Mouse (Mus musculus) MEL (cell line): ENCODE measurements around the gene Adamts4.

Experiments used
- CHD2 ChIP-seq: IDR thresholded peaks from 2 replicates; pipeline ENCODE4 v1.6.1; 2011; ENCODE audit warnings: low read length, improper control_type of control experiment
- CTCF ChIP-seq, 3 experiments: IDR thresholded peaks in 2 of 3; conservative IDR thresholded peaks in 1 of 3; 2 replicates each; pipeline ENCODE4 v1.5.1; 2011 to 2012; ENCODE audit warnings: low read length in 3 of 3, low read depth in 2 of 3, mild to moderate bottlenecking in 2 of 3, improper control_type of control experiment in 1 of 3, inconsistent platforms in 1 of 3, mixed read lengths in 1 of 3, moderate library complexity in 1 of 3; ENCODE audit not compliant: control insufficient read depth in 1 of 3, insufficient read depth in 1 of 3, poor library complexity in 1 of 3, severe bottlenecking in 1 of 3
- ELF1 ChIP-seq: IDR thresholded peaks from 2 replicates; pipeline ENCODE4 v1.6.1; 2014; ENCODE audit warnings: low read depth, mild to moderate bottlenecking, inconsistent platforms, low read length, improper control_type of control experiment, moderate library complexity
- HCFC1 ChIP-seq: IDR thresholded peaks from 2 replicates; pipeline ENCODE4 v1.6.1; 2012; ENCODE audit warnings: low read depth, mild to moderate bottlenecking, inconsistent platforms, low read length, improper control_type of control experiment, moderate library complexity
- MAFK ChIP-seq: IDR thresholded peaks from 2 replicates; pipeline ENCODE4 v1.6.1; 2011; ENCODE audit warnings: low read depth, mild to moderate bottlenecking, low read length, improper control_type of control experiment, borderline replicate concordance
- MYC ChIP-seq: IDR thresholded peaks from 2 replicates; pipeline ENCODE4 v1.6.1; 2011; ENCODE audit warnings: low read depth, mild to moderate bottlenecking, low read length, improper control_type of control experiment, moderate library complexity
- NELFE ChIP-seq: IDR thresholded peaks from 2 replicates; pipeline ENCODE4 v1.6.1; 2011; ENCODE audit warnings: low read depth, low read length, improper control_type of control experiment
- POLR2A ChIP-seq, 2 experiments: IDR thresholded peaks; 2 replicates each; pipeline ENCODE4 v1.6.1; 2011 to 2012; ENCODE audit warnings: low read length in 2 of 2, mild to moderate bottlenecking in 2 of 2, control low read depth in 1 of 2, improper control_type of control experiment in 1 of 2, low read depth in 1 of 2, moderate library complexity in 1 of 2; ENCODE audit not compliant: control insufficient read depth in 1 of 2, insufficient read depth in 1 of 2, poor library complexity in 1 of 2
- POLR2AphosphoS5 ChIP-seq: IDR thresholded peaks from 2 replicates; pipeline ENCODE4 v1.6.1; 2012; ENCODE audit warnings: low read depth, borderline replicate concordance, mild to moderate bottlenecking, inconsistent platforms, low read length, moderate library complexity, mixed read lengths
- SIN3A ChIP-seq: IDR thresholded peaks from 2 replicates; pipeline ENCODE4 v1.6.1; 2012; ENCODE audit warnings: low read length, improper control_type of control experiment, inconsistent platforms
- TAL1 ChIP-seq: IDR thresholded peaks from 2 replicates; pipeline ENCODE4 v1.6.1; 2012; ENCODE audit warnings: mild to moderate bottlenecking, inconsistent platforms, low read length, moderate library complexity, mixed read lengths
- TCF12 ChIP-seq: IDR thresholded peaks from 2 replicates; pipeline ENCODE4 v1.6.1; 2014; ENCODE audit warnings: low read depth, mild to moderate bottlenecking, inconsistent platforms, low read length, improper control_type of control experiment, moderate library complexity
- ZC3H11A ChIP-seq: IDR thresholded peaks from 2 replicates; pipeline ENCODE4 v1.6.1; 2012; ENCODE audit warnings: low read depth, mild to moderate bottlenecking, inconsistent platforms, low read length, improper control_type of control experiment
- ZMIZ1 ChIP-seq: IDR thresholded peaks from 2 replicates; pipeline ENCODE4 v1.6.1; 2012; ENCODE audit warnings: low read depth, mild to moderate bottlenecking, inconsistent platforms, low read length, improper control_type of control experiment, moderate library complexity

DNA sequence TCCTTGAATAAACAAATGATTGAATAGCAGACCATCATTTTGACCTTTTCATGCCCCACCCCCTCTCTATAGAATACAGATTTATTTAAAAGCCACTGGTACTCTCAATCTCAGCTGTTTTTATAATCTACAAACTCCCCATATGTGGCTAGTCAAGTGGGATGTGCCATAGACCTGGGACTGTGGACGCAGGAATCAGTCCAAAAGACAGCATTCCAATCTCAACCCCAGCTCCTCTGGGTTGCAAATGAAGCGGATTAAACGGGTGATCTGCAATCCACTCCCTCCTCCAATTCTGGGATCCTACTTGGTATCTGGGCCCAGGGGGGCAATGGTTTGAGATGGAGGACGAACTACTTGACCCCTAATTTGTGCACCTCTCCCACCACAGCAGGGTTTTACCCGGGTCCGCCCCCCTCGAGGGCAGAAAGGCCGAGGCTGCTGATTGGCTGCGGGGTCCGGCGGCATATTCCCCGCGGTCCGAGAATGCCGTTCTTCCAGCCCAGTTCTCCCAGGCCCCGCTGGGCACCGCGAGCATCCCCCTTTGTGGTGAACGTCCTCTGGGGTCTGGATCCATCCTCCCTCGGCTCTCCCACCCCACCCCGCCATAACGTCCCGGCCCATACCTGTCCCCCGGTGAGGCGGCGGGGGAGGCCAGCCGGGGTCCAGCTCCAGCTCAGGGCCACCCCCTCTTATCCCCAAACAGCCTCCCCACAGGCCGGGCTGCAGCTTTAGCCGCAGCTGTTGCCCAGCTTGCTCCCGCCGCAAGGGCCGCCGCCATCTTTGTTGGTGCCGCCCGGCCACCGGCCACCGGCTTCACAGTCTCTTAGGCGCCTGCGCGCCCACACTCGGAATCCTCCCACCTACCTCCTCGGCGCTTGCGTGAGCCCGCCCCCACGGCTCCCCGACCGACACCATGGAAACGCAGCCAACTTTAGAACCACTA lies 37.2 kb downstream of the Adamts4 start, which contains the start of gene Usp21:
- TF ChIP-seq CTCF (IDR thresholded peaks at IDR 0.05 in 2 of 3, conservative IDR thresholded peaks at IDR 0.05 in 1 of 3; ENCODE audit: control insufficient read depth in 1 of 3, insufficient read depth in 1 of 3, low read depth in 2 of 3, low read length in 3 of 3, poor library complexity in 1 of 3, severe bottlenecking in 1 of 3) (no peak), POLR2A (IDR thresholded peaks at IDR 0.05; ENCODE audit: control insufficient read depth in 1 of 2, insufficient read depth in 1 of 2, low read depth in 1 of 2, low read length in 2 of 2, poor library complexity in 1 of 2) (peak; percentile 79 to 93), SIN3A (peak; percentile 54; the same call in 1 of the 2 replicates), TCF12 (peak; percentile 88), HCFC1 (peak; percentile 92), CHD2 (no peak), NELFE (peak; percentile 79), POLR2AphosphoS5 (no peak), ZMIZ1 (peak; percentile 58; the same call in 1 of the 2 replicates), ELF1 (peak; percentile 57), MYC (no peak), ZC3H11A (no peak), MAFK (no peak), TAL1 (no peak)
